Mouse (Mus musculus): ENCODE data around the gene Mboat1. TPM values are rescaled to one million over a fixed set of nuclear protein-coding genes. Genes with fewer than 3 reads are reported as not detected.

Gene Mboat1
- polyA plus RNA-seq, 1 experiment from 2014 or later = 1.4 TPM

DNA sequence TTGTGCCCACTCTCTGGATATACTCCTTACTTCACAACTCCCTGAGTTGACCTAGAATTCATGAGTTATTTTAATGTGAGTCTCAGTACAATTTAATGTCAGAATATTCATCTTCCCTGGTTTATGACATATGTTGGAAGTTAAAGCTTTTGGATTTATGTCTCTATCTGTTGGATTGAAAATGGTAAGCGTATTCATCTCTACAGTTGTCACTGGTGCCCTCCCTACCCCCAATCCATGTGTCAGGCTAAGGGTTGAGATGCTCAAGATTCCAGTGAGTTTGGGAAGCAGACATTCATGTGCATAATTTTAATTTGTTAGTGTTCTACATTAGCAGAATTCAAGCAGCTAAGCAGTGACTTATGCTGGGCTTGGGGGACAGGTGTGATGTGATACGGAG, 64.4 kb downstream of the Mboat1 start:
- WGBS (ENCODE audit: missing documents) = 100% methylated on average over 2 of the region's 2 CpGs
- Histone ChIP-seq H3K27ac (no peak overlapping the region), H3K36me3 (ENCODE audit: inconsistent target) (no peaks in the 10 kb centered on the region), H3K4me3 (ENCODE audit: inconsistent target) (no peak overlapping the region), H3K79me2 (ENCODE audit: inconsistent target) (no peaks in the 10 kb centered on the region)

DNA sequence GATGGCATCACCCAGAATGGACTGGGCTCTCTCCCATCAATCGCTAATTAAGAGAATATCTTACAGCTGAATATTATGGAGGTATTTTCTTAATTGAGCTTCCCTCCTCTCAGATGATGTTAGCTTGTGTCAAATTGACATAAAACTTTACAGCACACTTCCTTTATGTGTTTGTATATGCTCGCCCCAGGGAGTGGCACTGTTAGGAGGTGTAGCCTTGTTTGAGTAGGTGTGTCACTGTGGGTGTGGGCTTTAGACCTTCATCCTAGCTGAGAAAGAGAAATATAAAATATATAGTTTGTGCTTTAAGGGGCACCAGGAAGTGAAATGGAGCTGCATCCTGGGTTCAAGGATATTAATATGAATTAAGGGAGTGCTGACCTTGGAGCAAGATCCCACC, 66.7 kb downstream of the Mboat1 start:
- WGBS (ENCODE audit: missing documents) = 94% methylated on average over 2 of the region's 2 CpGs
- H3K27ac ChIP-seq = no peak overlapping the region
- H3K79me2 ChIP-seq (ENCODE audit: inconsistent target) = no peaks in the 10 kb centered on the region
- no peaks in the 10 kb centered on the region for H3K36me3 ChIP-seq (ENCODE audit: inconsistent target)
- H3K4me3 ChIP-seq (ENCODE audit: inconsistent target) = no peak overlapping the region

DNA sequence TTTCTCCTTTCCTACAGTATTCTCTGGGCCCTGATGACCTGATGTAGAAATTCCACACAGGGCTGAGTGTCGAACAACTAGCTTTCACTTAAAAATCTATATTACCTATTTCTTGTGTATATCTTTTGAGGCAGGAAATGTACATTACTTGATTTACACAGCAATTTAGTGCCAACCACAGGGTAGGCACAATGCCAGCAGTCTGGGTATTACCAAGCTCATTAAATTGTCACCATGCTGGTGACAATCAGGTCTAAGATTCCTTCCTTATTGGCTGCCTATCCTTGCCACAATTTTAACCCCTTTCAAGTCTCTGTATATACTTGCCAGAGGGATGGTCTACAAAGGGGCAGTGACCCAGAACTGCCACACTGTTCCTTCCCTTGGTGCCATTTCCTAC, 71.9 kb downstream of the Mboat1 start:
- Histone ChIP-seq H3K79me2 (ENCODE audit: inconsistent target) (no peaks in the 10 kb centered on the region), H3K4me3 (ENCODE audit: inconsistent target) (no peak overlapping the region), H3K36me3 (ENCODE audit: inconsistent target) (no peaks in the 10 kb centered on the region), H3K27ac (no peak overlapping the region)
- 67% methylated on average over 1 of the region's 1 CpGs for WGBS (ENCODE audit: missing documents)

DNA sequence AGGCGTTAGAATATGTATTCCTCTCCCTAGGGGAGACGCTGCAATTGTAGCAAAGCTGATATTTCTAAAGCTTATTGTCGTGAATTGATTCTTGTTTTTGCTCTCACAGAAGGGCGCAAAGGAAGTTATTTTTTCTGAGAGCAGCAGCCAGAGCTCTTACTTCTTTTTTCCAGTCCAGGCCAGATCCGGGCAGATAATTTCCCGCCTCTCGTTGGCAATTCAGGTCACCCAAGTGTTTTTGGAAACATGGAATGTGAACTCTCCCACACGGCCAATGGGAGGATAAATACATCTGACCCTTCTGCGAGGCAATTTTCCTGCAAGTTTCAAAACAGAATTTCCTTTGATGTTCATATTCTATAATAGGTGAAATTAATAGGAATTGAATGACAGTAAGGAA, 77.0 kb downstream of the Mboat1 start:
- Histone ChIP-seq H3K79me2 (ENCODE audit: inconsistent target) (no peaks in the 10 kb centered on the region), H3K27ac (no peak overlapping the region), H3K36me3 (ENCODE audit: inconsistent target) (no peaks in the 10 kb centered on the region), H3K4me3 (ENCODE audit: inconsistent target) (no peak overlapping the region)
- WGBS (ENCODE audit: missing documents) = 89% methylated on average over 9 of the region's 9 CpGs

DNA sequence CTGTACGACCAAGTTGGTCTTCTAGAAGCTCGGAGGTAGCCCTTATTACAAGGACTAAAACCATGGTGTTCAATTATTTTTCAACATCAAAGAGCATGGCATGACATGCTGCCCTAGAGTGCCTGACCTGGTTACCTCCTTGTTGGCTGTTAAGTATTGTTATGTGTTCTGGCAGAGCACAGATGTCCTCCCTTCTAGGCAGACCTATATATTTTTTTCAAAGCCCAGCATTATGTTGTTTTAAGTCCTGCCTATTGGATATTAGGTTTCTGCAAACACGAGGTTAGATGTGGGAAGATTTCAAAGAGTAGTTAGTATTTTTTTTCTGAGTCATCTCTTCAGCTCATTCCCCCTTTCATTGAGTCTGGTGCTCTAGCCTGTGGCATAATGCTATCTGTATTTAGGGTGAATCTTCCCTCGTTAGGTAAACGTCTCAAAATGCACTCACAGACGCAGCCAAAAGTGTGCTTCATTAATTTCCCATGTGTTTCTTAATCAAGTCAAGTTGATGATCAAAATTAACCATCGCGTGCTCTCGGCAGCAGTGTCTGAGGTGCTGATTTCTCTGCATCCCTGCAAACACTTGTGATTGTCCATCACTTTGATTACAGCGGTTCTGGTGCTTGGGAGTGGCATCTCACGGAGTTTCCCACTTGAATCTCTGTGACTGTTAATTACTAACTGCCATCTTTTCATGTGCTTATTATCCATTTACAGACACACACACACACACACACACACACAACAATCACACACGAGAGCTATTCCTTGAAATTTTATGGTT, 81.5 kb downstream of the Mboat1 start:
- WGBS (ENCODE audit: missing documents) = 94% methylated on average over 12 of the region's 12 CpGs
- H3K36me3 ChIP-seq (ENCODE audit: inconsistent target) = no peaks in the 10 kb centered on the region

DNA sequence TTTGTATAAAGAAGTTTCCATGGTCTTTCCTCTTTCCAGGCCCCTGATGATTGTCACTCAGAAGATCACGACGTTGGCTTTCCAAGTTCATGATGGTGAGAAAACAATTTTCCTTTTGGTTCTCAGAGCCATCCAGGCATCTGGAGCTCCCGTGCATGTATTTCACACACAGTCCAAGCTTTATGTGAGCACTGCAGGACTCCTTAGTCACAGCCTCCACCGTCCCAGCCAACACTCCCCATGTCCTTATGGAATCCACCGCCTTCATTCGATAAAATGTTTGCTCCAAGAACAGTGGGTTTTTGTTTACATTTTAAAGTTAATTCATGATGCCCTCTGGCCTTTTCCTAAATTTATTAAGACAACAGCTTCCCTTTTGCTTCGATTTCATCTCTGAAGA, 83.3 kb downstream of the Mboat1 start:
- WGBS (ENCODE audit: missing documents) = 95% methylated on average over 7 of the region's 7 CpGs
- H3K36me3 ChIP-seq (ENCODE audit: inconsistent target) = no peaks in the 10 kb centered on the region
- H3K4me3 ChIP-seq (ENCODE audit: inconsistent target) = no peak overlapping the region
- no peak overlapping the region for H3K27ac ChIP-seq
- H3K79me2 ChIP-seq (ENCODE audit: inconsistent target) = no peaks in the 10 kb centered on the region

More for the DNA sequence above, 81.5 kb downstream of the Mboat1 start:
- Histone ChIP-seq H3K4me3 (ENCODE audit: inconsistent target) (no peak overlapping the region), H3K79me2 (ENCODE audit: inconsistent target) (no peaks in the 10 kb centered on the region), H3K27ac (no peak overlapping the region)

DNA sequence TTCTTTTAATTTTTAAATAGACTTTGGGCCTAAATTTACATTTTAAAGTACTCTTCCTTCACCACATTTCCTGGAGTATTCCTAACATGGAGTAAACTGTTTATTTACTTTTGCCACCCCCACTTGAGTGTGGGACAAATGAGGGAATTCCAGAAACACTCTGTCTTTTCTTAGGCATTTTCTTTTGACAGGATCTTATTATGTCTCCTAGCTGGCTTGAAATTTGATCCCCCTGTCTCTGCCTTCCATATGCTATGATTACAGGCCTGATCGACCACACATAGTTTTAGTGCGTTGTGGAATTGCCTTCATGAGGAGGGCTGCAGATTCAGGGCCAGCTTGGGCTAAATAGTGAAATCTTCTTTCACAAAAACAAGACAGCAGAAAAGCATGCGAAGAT, 85.0 kb downstream of the Mboat1 start:
- Histone ChIP-seq H3K4me3 (ENCODE audit: inconsistent target) (no peak overlapping the region), H3K27ac (no peak overlapping the region), H3K36me3 (ENCODE audit: inconsistent target) (no peaks in the 10 kb centered on the region), H3K79me2 (ENCODE audit: inconsistent target) (no peaks in the 10 kb centered on the region)
- 97% methylated on average over 3 of the region's 3 CpGs for WGBS (ENCODE audit: missing documents)

DNA sequence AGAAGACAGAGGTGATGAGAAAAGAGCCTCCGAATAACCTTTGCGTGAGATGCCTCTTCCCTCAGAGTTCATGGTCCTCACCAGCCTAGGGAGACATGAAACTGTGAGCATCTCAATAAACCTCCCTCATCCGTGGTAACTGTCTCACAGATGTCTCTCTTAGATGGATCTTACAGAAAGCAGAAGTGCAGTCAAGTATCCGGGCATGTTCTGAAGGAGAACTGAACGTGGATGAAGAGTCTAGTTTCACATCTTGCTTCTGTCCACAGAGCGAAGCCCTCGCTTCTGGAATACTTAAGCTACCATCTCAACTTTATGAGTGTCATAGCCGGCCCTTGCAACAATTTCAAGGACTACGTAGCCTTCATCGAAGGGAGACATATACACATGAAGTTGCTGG, 87.8 kb downstream of the Mboat1 start:
- Histone ChIP-seq H3K27ac (no peak overlapping the region), H3K4me3 (ENCODE audit: inconsistent target) (no peak overlapping the region), H3K79me2 (ENCODE audit: inconsistent target) (no peaks in the 10 kb centered on the region), H3K36me3 (ENCODE audit: inconsistent target) (no peaks in the 10 kb centered on the region)
- 63% methylated on average over 10 of the region's 10 CpGs for WGBS (ENCODE audit: missing documents)

DNA sequence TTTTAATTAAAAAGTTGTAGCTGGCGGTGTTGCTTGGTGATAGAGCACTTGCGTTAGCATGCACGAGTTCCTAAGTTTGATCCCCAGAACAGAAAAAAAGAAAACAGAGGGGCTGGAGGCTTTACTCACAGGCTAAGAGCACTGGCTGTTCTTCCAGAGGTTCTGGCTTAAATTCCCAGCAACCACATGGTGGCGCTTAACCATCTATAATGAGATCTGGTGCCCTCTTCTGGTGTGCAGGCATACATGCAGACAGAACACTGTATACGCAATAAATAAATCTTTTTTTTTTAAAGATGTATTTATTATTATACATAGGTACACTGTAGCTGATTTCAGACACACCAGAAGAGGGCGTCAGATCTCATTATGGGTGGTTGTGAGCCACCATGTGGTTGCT, 88.4 kb downstream of the Mboat1 start:
- no peak overlapping the region for H3K4me3 ChIP-seq (ENCODE audit: inconsistent target)
- H3K79me2 ChIP-seq (ENCODE audit: inconsistent target) = no peaks in the 10 kb centered on the region
- H3K27ac ChIP-seq = no peak overlapping the region
- WGBS (ENCODE audit: missing documents) = 97% methylated on average over 6 of the region's 6 CpGs
- H3K36me3 ChIP-seq (ENCODE audit: inconsistent target) = no peaks in the 10 kb centered on the region

DNA sequence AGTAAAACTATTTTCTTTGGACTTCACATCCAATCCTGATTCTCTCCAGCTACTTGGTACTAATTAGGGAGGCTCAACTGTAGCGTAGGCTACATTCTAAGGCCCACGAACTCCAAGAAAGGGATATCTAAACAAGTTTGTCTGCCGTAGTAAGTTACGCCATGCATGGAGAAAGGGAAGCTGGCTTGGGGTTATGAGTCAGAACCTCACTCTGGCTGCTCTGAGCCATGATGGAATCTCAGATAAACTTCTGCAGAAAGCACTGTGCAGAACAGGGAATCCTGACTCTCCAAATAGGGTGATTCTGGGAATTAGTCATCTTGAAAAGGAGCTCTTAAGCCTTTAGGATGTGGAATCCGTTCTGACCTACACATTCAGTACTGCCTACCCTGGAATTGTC, 92.5 kb downstream of the Mboat1 start:
- Histone ChIP-seq H3K79me2 (ENCODE audit: inconsistent target) (no peaks in the 10 kb centered on the region), H3K36me3 (ENCODE audit: inconsistent target) (no peaks in the 10 kb centered on the region), H3K4me3 (ENCODE audit: inconsistent target) (no peak overlapping the region), H3K27ac (no peak overlapping the region)
- 81% methylated on average over 5 of the region's 5 CpGs for WGBS (ENCODE audit: missing documents)

DNA sequence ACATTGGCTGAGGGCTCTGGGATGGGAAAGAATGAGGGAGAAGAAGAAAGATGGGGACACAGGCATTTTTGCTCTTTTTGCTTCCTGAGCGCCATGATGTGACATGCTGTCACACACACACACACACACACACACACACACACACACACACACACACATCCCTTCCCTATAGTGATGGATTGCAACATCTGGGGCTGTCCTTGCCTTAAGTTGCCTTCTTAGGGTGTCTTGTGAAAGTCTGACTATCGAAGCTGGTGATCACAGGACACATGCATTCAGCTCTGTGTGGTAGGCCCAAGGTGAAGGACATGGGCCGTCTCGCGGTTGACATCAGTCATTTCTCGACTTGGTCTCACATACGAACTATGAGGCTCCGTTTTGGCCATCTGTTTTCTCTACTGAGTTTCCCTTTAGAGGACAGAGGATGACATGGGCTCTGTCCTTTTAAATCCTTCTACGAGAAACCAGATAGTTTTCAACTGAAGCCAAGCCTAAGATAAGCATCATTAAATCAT, 93.4 kb downstream of the Mboat1 start:
- H3K27ac ChIP-seq = no peak overlapping the region
- H3K36me3 ChIP-seq (ENCODE audit: inconsistent target) = no peaks in the 10 kb centered on the region
- H3K4me3 ChIP-seq (ENCODE audit: inconsistent target) = no peak overlapping the region
- WGBS (ENCODE audit: missing documents) = 85% methylated on average over 9 of the region's 9 CpGs
- no peaks in the 10 kb centered on the region for H3K79me2 ChIP-seq (ENCODE audit: inconsistent target)

DNA sequence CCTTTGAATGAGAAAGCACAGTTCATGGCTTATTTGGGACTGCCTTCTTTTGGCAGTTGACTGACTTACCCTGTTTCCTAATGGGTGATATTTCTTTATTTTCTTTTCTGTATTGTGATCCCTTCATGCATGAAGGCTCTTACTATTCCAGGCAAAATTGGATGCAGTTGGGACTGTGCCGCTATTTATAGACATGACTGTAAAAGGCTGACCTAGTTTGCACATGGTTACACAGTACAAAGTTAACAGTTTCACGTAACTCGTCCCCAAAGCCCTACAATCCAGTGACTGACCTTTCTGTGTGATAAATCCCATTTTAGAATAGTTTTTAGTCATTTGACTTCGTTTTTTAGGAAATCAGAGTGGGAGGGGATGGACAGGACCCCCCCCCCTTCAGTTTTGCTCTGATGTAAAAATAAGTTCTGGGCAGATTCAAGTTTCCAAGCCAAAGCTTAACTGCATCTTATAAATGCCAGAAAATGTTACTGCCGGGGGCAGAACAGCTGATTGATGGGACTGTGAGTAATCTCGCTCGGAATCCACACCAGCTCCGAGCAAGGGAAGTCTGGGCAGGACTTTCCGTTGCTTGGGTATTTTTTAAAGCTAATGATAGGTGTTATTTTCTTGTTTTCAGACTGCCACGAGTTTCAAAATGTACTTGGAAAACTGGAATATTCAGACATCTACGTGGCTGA, 98.9 kb downstream of the Mboat1 start:
- no peak overlapping the region for H3K4me3 ChIP-seq (ENCODE audit: inconsistent target)
- H3K27ac ChIP-seq = no peak overlapping the region
- no peaks in the 10 kb centered on the region for H3K79me2 ChIP-seq (ENCODE audit: inconsistent target)
- 94% methylated on average over 11 of the region's 11 CpGs for WGBS (ENCODE audit: missing documents)
- no peaks in the 10 kb centered on the region for H3K36me3 ChIP-seq (ENCODE audit: inconsistent target)

DNA sequence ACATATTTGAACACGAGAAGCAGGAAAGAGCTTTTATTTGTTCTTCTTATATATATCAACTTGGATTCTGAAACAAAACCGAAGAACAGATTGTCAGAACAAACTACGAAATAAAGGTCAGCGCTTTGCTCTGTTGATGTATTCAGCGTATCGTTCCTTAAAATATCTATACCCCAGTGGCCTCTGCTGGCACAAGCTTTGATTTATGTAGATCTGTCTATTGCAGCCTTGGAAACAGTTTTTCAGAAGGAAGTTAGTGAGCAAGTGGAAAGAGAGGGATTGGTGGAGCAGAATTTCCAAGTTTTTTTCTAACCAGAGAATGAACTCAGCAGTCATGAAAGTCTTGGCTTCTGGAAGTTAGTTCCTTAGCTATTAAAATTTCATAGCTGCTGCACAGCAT, 103.1 kb downstream of the Mboat1 start:
- 97% methylated on average over 6 of the region's 6 CpGs for WGBS (ENCODE audit: missing documents)
- H3K79me2 ChIP-seq (ENCODE audit: inconsistent target) = no peaks in the 10 kb centered on the region
- H3K27ac ChIP-seq = no peak overlapping the region

DNA sequence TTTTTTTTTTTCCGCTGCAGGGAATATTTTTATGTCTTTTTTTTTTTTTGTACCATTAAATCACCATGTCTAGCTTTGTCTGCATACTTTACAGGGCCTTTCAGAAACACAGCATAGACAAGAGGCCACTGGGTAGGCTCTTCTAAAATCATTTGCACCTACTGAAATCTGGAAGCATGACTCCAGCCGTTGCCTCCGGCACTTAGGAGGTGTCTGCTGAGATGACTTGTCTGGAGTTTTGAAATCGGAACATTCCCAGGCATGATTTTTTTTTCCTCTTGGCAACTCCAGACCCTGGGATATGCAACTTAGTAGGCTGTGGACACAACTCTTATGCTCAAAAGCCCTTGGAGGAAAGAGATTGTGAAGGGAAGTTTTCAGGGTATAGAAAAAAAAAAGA, 109.3 kb downstream of the Mboat1 start:
- WGBS (ENCODE audit: missing documents) = 94% methylated on average over 3 of the region's 4 CpGs

More for the DNA sequence above, 103.1 kb downstream of the Mboat1 start:
- Histone ChIP-seq H3K4me3 (ENCODE audit: inconsistent target) (no peak overlapping the region), H3K36me3 (ENCODE audit: inconsistent target) (no peaks in the 10 kb centered on the region)

DNA sequence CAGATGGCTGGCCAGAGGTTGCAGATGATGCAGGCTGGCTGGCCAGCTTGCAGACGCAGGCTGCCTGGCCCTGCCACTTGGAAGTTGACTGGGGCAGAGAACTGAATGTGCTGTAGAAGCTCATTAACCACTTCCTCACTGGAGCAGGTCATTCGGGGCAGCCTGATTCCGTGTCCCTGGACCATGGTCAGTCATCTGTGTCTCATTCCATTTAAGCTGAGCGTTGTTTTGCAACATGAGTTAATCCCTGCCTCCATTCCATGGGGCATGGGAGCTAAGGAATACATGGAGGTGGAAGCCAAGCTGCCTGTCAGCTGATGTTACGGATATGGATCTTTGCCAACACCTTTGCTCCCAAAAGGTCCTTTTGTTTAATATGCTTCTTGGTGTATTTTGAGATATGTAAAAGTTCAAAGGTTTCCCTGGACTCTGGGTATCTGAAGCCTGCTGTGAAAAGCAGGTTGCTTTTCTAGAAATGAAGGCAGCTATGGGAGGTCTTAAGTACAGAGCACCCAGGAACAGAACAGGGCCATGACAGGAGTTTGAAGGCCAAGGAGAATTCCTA, 114.1 kb downstream of the Mboat1 start:
- Histone ChIP-seq H3K4me3 (ENCODE audit: inconsistent target) (no peak overlapping the region), H3K79me2 (ENCODE audit: inconsistent target) (no peaks in the 10 kb centered on the region), H3K27ac (no peak overlapping the region), H3K36me3 (ENCODE audit: inconsistent target) (no peaks in the 10 kb centered on the region)
- 75% methylated on average over 5 of the region's 5 CpGs for WGBS (ENCODE audit: missing documents)

More for the DNA sequence above, 109.3 kb downstream of the Mboat1 start:
- H3K27ac ChIP-seq = no peak overlapping the region
- H3K4me3 ChIP-seq (ENCODE audit: inconsistent target) = no peak overlapping the region
- no peaks in the 10 kb centered on the region for H3K79me2 ChIP-seq (ENCODE audit: inconsistent target)
- no peaks in the 10 kb centered on the region for H3K36me3 ChIP-seq (ENCODE audit: inconsistent target)
